Mouse (Mus musculus): Measurements from ENCODE around the gene Maip1. TPM values are rescaled to one million over a fixed set of nuclear protein-coding genes. Genes with fewer than 3 reads are reported as not detected.

The Maip1 gene
- polyA plus RNA-seq, 1 experiment from 2014 or later = 17.5 TPM

DNA sequence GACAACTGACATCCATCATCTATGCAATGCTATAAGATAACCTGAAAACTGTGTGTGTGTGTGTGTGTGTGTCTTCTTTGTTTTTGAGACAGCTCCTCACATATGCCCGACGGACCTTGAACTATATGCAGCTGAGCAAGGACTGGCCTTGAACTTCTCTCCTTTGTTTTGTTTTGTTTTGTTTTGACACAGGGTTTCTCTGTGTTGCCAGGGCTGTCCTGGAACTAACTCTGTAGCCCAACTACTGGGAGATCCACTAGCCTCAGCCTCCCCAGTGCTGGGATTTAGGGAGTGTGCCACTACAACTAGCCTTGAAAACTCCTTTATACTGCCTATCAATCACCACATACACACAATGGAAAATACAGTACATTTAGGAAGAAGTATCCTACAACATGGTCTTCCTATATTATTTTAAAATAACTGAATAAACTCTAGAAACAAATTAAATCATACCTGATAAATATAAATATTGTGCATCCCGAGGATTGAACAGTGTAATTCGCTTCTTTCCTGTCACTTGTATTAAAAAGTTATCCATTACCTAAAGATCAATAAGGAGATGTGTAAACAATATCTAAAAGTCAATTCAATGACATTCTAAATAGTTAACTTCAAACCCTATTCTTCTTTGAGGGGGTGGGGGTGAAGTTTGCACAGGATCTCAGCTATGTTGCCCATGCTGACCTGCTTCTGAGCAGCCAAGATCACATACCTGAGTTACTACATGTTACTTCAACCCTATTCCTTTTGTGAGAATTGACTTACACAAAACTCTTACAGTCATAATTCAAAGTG lies 14.9 kb upstream of the Maip1 start:
- Histone ChIP-seq H3K4me2 (no peak overlapping the region), H3K9me3 (no peaks in the 10 kb centered on the region), H3K27ac (no peak overlapping the region), H3K9ac (no peak overlapping the region), H3K4me1 (no peaks in the 10 kb centered on the region), H3K27me3 (replicated peaks) (no peaks in the 10 kb centered on the region), H3K4me3 (no peak overlapping the region), H3K36me3 (replicated peaks) (peaks cover 6% of the 10 kb centered on the region; the same call in 1 of the 2 replicates)
- ATAC-seq (replicated peaks) = no peak
- WGBS = 94% methylated on average over 4 of the region's 4 CpGs

DNA sequence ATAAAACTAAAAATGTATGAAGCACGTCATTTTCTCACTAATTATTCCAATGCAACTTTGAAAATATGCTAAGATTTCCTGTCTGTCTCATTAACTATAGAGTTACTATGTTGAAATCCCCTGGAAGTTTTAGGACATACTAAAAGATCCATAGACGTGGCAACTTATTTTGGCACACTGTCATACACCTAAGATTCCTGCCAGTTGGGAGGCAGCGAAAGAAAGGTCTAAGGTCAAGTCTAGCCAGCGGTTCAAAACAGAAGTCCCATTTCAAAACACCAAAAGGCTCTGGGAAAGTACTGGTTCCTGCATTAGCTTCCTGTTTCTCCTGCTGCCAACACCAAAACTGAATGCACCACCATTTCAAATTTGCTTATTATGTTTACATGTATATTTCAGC lies 13.7 kb upstream of the Maip1 start:
- peaks cover 9% of the 10 kb centered on the region; the same call in 1 of the 2 replicates for H3K36me3 ChIP-seq (replicated peaks)
- 84% methylated on average over 4 of the region's 4 CpGs for WGBS
- no peak overlapping the region for H3K4me2 ChIP-seq
- H3K27ac ChIP-seq = no peak overlapping the region
- no peak for ATAC-seq (replicated peaks)
- H3K27me3 ChIP-seq (replicated peaks) = no peaks in the 10 kb centered on the region
- H3K4me3 ChIP-seq = no peak overlapping the region
- no peaks in the 10 kb centered on the region for H3K9me3 ChIP-seq
- H3K9ac ChIP-seq = no peak overlapping the region
- H3K4me1 ChIP-seq = no peaks in the 10 kb centered on the region

DNA sequence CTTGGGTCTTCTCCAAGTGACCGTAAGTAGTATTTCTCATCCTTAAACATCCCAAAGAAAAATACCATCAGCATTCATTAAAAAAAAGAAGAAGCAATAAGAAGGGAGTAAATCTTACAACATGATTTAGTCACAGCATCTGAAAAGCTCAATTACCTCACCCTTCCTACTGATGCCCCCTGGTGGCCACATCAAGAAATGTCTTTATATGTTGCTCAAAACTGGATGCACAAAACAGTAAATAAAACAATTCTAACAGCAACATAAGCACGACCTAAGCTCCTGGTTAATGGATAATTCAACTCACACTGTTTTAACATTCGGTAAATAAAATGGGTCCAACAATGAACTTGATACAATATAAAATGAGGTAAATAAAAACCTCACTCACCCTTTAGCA lies 12.1 kb upstream of the Maip1 start:
- ATAC-seq (replicated peaks) = no peak
- no peak overlapping the region for H3K27ac ChIP-seq
- H3K36me3 ChIP-seq (replicated peaks) = peaks cover 9% of the 10 kb centered on the region; the same call in 1 of the 2 replicates
- WGBS = 70% methylated on average over 3 of the region's 3 CpGs
- no peak overlapping the region for H3K4me2 ChIP-seq
- no peaks in the 10 kb centered on the region for H3K27me3 ChIP-seq (replicated peaks)
- no peak overlapping the region for H3K9ac ChIP-seq
- H3K4me3 ChIP-seq = no peak overlapping the region
- H3K9me3 ChIP-seq = no peaks in the 10 kb centered on the region
- H3K4me1 ChIP-seq = no peaks in the 10 kb centered on the region

DNA sequence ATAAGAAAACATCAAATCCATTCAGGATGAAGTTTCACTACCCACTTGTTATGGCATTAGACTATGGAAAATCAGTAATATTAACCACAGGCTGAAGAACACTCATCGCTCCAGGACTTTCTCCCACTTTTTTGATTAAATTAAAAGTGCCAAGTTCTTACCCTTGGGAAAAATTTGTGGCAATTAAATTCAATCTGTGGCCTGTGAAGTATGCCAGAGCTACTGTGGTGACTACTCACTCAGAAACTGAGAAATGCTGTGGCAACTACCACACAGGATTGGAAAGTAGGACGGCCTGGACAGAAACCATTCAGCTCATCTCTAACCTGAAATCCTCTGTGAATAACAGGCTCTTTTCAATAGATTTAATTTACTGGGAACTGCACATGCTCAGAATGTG lies 5.8 kb upstream of the Maip1 start:
- H3K4me3 ChIP-seq = no peak overlapping the region
- H3K4me1 ChIP-seq = peaks cover 11% of the 10 kb centered on the region
- no peak for ATAC-seq (replicated peaks)
- no peak overlapping the region for H3K27ac ChIP-seq
- H3K9me3 ChIP-seq = no peaks in the 10 kb centered on the region
- no peak overlapping the region for H3K9ac ChIP-seq
- H3K27me3 ChIP-seq (replicated peaks) = no peaks in the 10 kb centered on the region
- H3K36me3 ChIP-seq (replicated peaks) = peaks cover 11% of the 10 kb centered on the region; the same call in 1 of the 2 replicates
- no peak overlapping the region for H3K4me2 ChIP-seq
- WGBS = 93% methylated on average over 2 of the region's 2 CpGs

DNA sequence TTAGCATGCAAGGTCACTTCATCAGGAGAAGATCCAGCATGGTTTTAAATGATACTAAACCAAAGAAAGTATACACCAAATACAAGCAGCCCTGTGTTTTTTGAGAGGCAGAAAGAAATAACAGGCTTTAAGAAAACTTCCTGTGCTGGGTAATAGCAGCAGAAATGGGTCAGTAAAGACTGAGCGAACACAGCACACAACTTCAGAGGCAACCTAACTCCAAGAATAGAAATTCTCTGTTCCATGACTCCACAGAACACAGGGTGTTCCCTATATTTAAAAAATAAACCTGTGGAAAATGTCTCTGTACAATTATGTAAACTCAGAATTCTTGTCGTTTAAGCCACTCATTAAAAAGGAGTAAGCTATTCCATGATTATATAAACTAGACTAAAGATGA lies 5.3 kb upstream of the Maip1 start:
- Histone ChIP-seq H3K9ac (no peak overlapping the region), H3K4me2 (no peak overlapping the region), H3K9me3 (no peaks in the 10 kb centered on the region), H3K27ac (no peak overlapping the region), H3K4me1 (peaks cover 16% of the 10 kb centered on the region), H3K36me3 (replicated peaks) (peaks cover 11% of the 10 kb centered on the region; the same call in 1 of the 2 replicates), H3K4me3 (no peak overlapping the region), H3K27me3 (replicated peaks) (no peaks in the 10 kb centered on the region)
- 94% methylated on average over 2 of the region's 2 CpGs for WGBS
- ATAC-seq (replicated peaks) = no peak

DNA sequence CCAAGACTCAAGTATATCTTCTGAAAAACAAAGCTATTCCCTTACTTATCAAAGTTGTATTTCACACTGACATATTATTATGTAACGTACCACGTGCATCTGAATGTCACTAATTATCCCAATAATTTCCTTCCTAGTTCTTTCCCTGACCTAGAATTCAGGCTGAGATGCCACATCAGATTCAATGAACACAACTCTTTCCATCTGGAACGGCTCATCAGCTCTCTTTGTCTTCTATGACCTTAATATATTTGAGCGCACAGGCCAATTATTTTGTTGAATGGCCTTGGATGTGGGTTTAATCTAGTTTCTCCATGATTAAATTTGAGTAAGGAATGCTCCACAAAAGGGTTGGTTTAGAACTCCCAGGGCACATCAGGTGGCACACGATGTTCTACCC lies 4.0 kb upstream of the Maip1 start:
- Histone ChIP-seq H3K9me3 (no peaks in the 10 kb centered on the region), H3K4me1 (peaks cover 16% of the 10 kb centered on the region), H3K4me2 (no peak overlapping the region), H3K27ac (no peak overlapping the region), H3K36me3 (replicated peaks) (peaks cover 6% of the 10 kb centered on the region; the same call in 1 of the 2 replicates), H3K27me3 (replicated peaks) (no peaks in the 10 kb centered on the region), H3K9ac (no peak overlapping the region), H3K4me3 (no peak overlapping the region)
- ATAC-seq (replicated peaks) = no peak
- WGBS = 93% methylated on average over 5 of the region's 5 CpGs

DNA sequence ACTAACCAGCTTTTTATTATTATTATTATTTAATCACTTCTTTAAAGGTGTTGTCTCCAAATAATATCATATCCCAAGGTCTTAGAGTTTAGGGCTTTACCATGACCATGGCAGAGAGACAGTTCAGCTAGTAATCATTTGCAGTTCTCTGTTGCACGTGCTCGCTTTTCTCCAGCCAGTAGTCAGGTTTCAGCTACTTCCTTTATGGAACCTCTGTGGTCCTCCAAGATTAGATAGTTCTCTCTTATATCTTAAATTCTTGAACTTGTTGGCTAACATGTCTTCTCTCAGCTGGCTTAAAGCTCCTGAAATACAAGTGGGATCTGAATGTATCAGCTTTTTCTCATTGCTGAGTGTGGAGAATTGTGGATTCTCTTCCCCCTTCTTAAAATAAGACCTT lies 2.9 kb downstream of the Maip1 start:
- 94% methylated on average over 2 of the region's 2 CpGs for WGBS
- Histone ChIP-seq H3K27me3 (replicated peaks) (no peaks in the 10 kb centered on the region), H3K27ac (no peak overlapping the region), H3K9me3 (no peaks in the 10 kb centered on the region), H3K9ac (no peak overlapping the region), H3K4me2 (peak overlapping the region; percentile 2; the same call in 1 of the 2 replicates), H3K4me3 (no peak overlapping the region), H3K36me3 (replicated peaks) (peaks cover 19% of the 10 kb centered on the region), H3K4me1 (peaks cover 38% of the 10 kb centered on the region)
- ATAC-seq (replicated peaks) = no peak

DNA sequence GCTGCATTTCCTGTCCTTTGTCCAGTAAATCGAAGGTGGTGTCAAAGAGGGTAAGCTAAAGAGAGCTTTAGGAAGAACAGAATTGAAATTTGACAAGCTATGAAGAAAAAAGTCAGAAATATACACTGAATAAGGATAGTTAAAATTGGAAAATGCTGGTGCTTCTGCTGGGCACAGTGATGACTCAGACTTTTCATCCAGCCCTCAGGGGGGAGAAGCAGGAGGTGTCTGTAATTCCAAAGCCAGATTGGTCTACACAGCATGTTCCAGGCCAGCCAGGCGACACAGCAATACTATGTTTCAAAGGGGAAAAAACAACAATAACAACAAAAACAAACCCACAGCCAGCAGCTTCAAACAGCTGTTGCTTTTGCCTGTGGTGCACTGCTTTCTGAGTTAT lies 7.3 kb downstream of the Maip1 start:
- Histone ChIP-seq H3K4me3 (no peak overlapping the region), H3K9ac (no peak overlapping the region), H3K4me2 (no peak overlapping the region), H3K27me3 (replicated peaks) (no peaks in the 10 kb centered on the region), H3K9me3 (no peaks in the 10 kb centered on the region), H3K36me3 (replicated peaks) (peaks cover 35% of the 10 kb centered on the region), H3K4me1 (peaks cover 9% of the 10 kb centered on the region), H3K27ac (no peak overlapping the region)
- 83% methylated on average over 2 of the region's 2 CpGs for WGBS
- ATAC-seq (replicated peaks) = no peak

DNA sequence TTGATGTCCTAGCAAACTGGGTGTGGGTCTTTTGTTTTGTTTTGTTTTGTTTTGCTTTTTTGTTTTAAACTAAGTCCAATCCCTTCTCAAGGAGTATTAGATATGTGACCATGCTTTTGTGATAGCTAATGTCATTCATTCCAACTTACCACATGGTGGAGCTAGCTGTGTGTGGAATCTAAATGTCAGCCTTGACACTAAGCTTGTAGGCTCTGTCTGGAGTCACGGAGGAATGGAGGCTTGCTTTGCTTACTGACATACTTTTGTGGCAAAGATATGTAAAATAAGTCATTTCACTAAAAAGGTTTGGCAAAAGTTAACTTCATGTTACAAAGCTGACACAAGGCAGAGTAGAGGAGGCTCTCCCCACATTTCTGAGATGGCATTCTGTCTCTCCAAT lies 17.6 kb downstream of the Maip1 start:
- Histone ChIP-seq H3K27me3 (replicated peaks) (no peaks in the 10 kb centered on the region), H3K36me3 (replicated peaks) (no peaks in the 10 kb centered on the region), H3K4me3 (no peak overlapping the region), H3K4me1 (peaks cover 4% of the 10 kb centered on the region; the same call in 1 of the 2 replicates), H3K9ac (no peak overlapping the region), H3K9me3 (no peaks in the 10 kb centered on the region), H3K27ac (no peak overlapping the region), H3K4me2 (no peak overlapping the region)
- ATAC-seq (replicated peaks) = peak; percentile 75
- WGBS = 2% methylated on average over 1 of the region's 1 CpGs

DNA sequence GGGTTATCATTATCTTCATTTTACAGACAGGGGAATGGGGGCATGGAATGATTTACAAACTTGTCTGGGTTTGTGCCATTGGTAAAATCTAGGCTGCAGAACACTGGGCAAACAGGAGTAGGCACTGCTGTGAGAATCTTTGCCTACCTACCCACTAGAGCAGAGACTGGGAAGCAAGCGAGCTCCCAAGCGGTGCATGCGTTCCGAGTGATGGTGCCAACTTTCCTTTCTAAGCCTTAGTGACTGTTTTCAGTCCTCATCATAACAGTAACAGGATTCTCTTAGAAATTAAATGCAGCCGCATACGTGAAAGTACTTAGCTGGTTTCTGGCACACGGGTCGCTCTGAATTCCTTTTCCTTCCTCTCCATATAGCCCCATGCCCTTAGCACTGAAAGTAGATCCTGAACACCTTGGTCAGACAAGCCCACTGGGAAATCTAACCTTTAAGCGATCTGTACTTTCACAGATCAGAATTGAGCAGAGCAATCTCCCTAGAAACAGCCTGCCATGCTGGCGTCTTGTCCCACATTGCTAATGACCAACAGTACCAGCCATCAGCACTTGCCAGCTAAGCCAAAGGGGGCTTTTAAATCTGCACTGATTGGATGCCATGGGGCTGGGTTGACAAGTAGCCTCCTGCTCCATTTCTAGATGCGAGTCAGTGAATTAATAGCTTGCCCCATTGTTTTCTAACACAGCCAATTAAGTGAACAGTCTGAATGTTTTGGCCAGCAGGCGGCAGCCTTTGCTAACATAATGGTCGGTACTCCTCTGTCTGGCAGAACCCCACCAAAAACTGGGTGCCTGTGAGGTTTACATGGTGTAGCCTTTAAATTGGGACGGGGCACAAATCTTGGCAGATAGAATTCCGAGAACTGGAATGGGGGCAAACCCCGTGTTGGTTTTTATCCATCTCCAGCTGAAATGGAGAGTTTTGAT lies 22.5 kb downstream of the Maip1 start:
- Histone ChIP-seq H3K27ac (0 out of 2 replicates have a peak overlapping the region, but pooled peaks have one; percentile 14), H3K4me2 (peak overlapping the region; percentile 41), H3K4me1 (peaks cover 18% of the 10 kb centered on the region), H3K4me3 (0 out of 2 replicates have a peak overlapping the region, but pooled peaks have one; percentile 18), H3K36me3 (replicated peaks) (no peaks in the 10 kb centered on the region), H3K9ac (peak overlapping the region; percentile 10; the same call in 1 of the 2 replicates), H3K27me3 (replicated peaks) (no peaks in the 10 kb centered on the region), H3K9me3 (no peaks in the 10 kb centered on the region)
- WGBS = 43% methylated on average over 16 of the region's 16 CpGs
- peak; percentile 92 for ATAC-seq (replicated peaks)

DNA sequence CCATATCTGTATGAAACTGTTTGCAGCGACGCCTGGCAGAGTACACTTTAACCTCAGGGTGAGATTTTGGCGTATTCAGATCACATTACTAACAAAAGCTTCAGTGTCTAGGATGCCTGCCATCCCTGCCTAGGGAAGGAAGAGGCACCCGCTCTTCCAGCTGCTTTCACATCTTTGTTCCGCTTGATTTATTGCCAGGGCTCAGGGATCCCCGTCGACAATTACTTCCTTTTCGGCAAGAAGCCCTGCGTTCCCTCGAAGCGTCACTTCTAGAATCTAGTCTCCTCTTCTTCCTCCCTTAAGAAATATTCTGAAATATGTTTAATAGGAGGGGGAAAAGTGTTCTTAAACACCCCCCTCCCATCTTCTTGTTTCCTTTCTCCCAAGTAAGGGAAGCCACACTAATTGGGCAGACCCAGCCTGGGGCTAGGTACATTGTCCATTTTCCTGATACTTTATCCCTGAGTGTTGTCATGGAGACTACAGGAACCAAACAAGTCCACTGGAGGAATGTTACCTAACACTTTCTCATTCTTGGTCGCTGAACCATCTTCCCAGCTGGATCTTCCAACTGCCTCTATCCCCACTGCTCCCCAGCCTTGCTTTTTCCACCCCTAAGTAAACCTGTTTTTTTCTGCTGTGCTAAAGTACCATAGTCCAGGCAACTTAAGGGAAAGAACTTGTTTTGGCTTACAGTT lies 23.8 kb downstream of the Maip1 start:
- H3K9me3 ChIP-seq = no peaks in the 10 kb centered on the region
- H3K9ac ChIP-seq = no peak overlapping the region
- H3K4me1 ChIP-seq = peaks cover 18% of the 10 kb centered on the region
- WGBS = 2% methylated on average over 12 of the region's 12 CpGs
- peak overlapping the region; percentile 31 for H3K4me2 ChIP-seq
- H3K27ac ChIP-seq = 0 out of 2 replicates have a peak overlapping the region, but pooled peaks have one; percentile 46
- no peak overlapping the region for H3K4me3 ChIP-seq
- H3K27me3 ChIP-seq (replicated peaks) = no peaks in the 10 kb centered on the region
- H3K36me3 ChIP-seq (replicated peaks) = no peaks in the 10 kb centered on the region
- peak; percentile 68 for ATAC-seq (replicated peaks)

DNA sequence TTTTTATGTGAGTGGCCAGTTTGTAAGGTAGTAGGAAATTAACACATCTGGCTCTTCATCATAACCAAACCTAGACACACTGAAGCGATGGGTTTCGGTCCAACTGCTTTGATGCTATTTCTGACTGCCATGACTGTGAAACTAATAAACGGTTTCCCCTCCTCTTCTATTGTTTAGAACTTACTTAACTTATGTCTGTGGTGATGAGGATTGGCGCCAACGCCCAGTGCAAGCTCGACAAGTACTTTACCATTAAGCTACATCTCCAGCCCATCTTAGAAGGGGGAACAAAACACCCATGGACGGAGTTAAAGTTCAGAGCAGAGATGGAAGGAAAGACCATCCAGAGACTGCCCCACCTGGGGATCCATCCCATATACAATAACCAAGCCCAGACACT lies 27.0 kb downstream of the Maip1 start:
- no peak for ATAC-seq (replicated peaks)
- 94% methylated on average over 7 of the region's 7 CpGs for WGBS
- no peak overlapping the region for H3K4me2 ChIP-seq
- no peaks in the 10 kb centered on the region for H3K9me3 ChIP-seq
- no peak overlapping the region for H3K4me3 ChIP-seq
- H3K27ac ChIP-seq = no peak overlapping the region
- no peaks in the 10 kb centered on the region for H3K36me3 ChIP-seq (replicated peaks)
- no peaks in the 10 kb centered on the region for H3K27me3 ChIP-seq (replicated peaks)
- peaks cover 28% of the 10 kb centered on the region for H3K4me1 ChIP-seq
- H3K9ac ChIP-seq = no peak overlapping the region

Measured in midbrain, embryonic 15.5 days (tissue).